Mouse (Mus musculus) heart, adult 9 months (tissue): ENCODE measurements at regions not wholly inside any gene's neighbourhood (a gene's known extent, or its start where the extent isn't known, plus 50 kb on each side); places are given as distances from the start of the nearest gene placed in this dataset.

Experiments
- DNase-seq, 2 experiments: peaks; one replicate each; pipeline ENCODE4 v3.0.0; 2022; ENCODE audit warnings: low spot score in 2 of 2

- no peak for DNase-seq
Observed at GRCm38 (mm10) chr5:82472146-82472545, 882.8 kb downstream of the Tecrl start.

GRCm38 (mm10) chr5:82464272-82464671 is 890.7 kb downstream of the Tecrl start:
- DNase-seq: no peak

DNA sequence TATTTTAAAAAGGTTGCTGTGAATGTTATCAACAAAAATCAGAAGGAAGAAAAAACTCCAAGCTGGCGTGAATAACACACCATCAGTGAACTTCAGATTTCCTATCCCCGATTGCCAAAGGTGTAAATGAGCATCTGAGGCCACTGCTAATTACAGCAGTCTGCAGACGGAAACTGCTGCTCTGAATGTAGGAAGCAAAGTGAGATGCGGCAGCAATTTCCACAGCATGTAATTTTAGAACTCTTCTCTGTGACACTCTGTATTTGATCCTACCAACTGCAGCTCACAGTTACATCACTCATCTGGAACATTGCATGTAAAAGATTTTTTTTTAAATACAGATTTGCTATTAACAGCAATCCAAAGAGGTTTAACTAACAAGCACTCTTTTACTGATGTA is 913.7 kb downstream of the Tecrl start:
- DNase-seq: no peak

DNA sequence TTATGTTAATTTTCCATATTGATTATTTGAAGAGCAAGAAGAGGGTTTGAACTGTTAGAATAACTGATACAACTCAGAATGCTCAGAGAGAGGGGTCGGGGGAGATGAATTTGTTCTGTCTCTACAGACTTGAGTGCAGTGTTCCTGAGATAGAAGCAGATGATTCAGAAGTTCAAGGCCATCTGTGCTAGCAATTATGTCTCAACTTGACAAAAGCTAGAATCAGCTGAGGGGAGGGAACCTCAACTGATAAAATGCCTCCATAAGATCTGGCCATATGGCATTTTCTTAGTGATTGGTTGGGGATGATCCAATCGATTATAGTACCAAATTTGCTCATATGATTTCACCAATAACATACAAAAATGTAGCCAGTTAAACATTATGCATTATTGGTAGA is 914.9 kb downstream of the Tecrl start:
- DNase-seq: no peak

GRCm38 (mm10) chr5:82420396-82420795 is 934.6 kb downstream of the Tecrl start:
- no peak for DNase-seq

DNA sequence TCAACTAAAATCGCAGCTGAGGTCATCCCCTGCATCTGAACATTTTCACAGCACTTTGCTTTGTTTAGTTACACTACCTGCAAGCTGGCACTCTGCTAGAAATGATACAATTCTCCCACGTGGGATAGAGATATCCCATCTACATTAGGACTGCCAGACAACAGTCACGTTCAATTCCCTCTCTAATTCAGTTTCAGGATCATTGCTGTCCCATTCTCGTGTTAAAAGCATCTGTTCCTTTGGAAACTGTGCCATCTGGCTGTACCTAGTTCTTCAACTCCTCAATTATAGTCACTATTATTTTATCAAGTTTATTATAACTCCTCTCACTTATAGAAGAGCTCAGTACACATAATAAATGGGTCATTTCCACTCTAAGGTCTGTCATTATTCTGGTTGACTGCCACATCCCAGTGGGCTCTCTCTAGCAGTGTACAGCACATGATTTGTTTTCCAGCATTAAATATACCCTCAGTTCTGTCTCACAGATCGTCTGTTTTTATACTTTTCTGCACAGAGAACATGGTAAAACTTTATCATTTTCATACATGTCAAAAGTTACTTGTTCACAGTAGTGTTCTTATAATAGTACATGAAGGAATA is 958.3 kb downstream of the Tecrl start:
- DNase-seq: no peak

DNA sequence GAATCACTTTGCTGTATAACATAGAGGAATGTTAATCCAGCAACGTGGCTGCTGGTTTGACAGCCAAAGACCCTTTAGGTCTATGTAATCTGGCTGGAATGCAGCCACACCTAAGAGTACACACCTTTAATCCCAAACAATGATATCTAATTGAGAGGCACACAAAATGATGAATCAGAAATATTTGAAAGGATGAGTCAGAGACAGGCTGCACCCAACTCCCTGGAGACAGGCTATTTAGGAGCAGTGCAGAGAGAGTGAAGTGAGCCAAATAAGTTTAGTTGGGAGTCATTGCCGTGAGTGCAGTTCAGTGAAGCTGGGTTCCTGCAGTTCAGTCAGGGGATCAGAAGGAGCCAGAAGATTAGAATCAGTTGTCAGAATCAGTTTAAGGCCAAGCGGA is 993.4 kb downstream of the Tecrl start:
- DNase-seq: no peak

DNA sequence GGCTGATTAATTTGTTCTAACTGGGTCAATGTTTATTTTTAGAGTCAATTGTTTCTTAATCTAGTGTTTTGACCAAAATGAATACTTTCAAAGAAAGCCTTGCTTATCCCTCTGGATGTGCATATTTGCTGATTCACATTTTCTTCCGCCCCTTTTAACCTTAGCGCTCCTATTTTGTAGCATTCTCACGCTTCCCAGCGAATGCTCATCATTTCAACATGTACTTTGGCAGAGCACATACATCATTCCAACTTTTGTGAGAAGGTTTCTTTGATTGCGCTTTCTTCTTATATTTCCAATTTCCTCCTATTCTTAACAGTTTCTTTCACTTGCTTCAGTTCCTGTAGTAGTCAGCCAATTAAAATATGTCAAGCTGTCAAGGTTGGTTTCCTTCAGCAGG is 998.7 kb downstream of the Tecrl start:
- no peak for DNase-seq

GRCm38 (mm10) chr5:82351089-82351488 is 1003.9 kb downstream of the Tecrl start:
- DNase-seq: no peak

- peak in 1 of 2 experiments; percentile 12 for DNase-seq
Observed at GRCm38 (mm10) chr5:82346672-82347071, 1008.3 kb downstream of the Tecrl start.

DNA sequence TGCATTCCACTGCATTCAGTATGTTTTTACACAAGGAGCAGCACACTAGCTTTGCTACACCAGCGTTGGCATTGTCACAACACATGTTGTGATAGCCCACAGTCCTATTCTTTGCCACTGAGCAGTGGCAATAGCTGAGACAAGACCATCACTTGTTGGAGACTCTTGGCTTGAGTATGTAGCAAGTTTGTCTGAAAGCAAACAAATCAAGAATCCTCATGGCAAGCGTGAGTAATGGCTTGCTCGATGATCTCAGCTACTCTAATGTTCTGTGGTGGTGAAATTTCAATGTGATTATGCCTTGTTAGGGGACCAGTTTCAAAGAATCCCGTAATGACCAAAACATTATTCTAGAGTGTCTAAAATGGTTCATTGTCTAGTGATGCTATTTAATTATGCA is 1030.6 kb downstream of the Tecrl start:
- no peak for DNase-seq

DNA sequence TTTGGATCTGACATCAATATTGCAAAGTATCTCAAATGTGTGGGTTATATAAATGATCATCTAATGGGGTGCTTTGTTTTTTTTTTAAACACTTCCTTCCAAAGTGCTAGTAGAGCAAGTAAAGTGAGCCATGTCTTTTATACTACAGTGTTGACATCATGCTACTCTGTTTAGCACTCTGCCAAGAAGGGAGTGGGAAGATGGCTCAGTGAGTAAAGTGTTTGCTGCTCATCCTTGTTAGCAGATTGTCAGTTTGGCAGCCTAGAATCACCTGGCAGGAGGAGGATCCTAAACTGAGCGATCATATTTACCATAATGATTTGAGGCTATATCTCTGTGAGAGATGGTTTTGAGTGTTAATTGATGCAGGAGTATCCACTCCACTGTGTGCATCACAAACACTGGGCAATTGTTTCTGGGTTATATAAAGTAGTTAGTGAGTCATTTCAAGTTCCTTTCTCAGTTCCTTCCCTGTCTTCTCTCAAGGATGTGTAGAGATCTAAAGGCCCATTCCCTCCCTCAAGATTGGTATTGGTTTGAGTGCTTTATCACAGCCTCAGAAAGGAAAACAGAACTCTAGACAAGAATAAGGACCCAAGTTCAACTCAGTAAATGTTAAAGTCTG is 1035.2 kb downstream of the Tecrl start:
- no peak for DNase-seq

- no peak for DNase-seq
Observed at GRCm38 (mm10) chr5:82312054-82312453, 1042.9 kb downstream of the Tecrl start.

DNA sequence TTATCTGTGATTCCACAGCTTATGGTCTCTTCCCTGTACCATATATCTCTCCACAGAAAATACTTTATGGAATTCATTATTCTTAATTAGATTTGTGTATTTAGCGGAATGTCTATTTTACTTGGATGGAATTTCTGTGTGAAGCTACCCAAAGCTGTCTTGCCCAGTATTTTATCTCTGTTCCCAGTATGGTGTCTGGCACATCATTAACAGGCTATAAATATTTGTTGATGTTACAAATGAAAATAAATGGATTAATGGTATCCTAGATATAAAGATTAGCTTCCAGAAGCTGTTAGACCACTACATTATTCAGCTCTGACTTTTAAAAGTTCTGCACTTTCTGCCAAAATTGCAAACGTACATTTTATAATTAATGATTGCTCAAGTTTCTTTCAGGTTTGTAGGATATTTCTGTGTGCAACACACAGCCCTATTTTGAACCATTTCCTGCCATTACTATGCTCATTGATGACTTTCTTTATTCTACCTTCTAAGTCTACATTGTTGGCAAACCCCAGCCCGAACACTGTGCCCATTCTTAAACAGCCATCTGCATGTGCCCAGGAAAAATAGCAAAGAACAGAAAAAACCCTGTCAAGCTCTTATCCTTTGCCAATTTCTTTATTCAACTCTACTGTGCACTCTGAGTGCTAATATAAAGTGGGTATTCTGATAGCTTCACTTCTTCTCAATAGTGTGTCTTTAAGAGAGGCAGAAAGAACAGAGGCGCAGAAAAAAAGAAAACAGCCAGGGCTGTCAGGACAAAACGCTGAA is 1066.7 kb downstream of the Tecrl start:
- DNase-seq: no peak

- DNase-seq: no peak
Observed at GRCm38 (mm10) chr5:82253356-82254104, 1101.5 kb downstream of the Tecrl start.

DNA sequence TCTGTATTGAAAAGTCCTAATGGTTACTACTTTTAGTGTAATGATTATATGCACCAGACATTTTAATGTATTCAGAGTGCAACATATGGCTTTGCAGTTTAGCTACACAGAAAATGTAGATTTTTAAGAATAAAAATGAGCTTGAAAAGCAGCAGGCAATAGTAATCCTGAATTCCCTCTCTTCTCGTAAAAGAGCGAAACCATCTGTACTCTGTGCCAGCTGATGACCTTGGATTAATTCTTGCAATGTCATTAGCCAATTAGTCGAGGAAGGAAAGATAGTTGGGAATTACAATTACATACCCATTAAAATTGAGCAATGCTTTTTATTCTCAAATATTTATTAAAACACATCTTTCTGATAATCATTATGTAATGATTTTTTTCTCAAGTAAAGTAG is 1128.7 kb downstream of the Tecrl start:
- DNase-seq: no peak

DNA sequence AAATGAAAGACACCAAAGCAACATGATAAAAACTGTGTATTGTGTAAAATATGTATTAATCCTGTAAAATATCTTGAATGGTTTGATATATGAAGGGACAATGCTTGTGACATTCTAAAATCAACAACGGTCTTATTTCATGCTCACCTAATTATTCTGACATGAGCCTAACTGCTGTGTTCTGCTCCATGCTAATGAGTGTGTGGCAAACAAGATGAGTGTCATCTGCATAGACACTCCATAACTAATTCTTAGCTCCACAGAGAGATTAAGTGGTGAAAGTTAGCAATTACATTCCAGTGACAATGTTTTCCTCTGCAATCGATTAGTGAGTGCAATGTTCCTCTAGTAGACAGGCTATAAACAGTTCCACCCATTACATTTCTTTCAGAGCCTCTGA is 1131.4 kb downstream of the Tecrl start:
- no peak for DNase-seq

- DNase-seq: no peak
Observed at GRCm38 (mm10) chr5:82203606-82204005, 1151.4 kb downstream of the Tecrl start.
